Mouse (Mus musculus): ENCODE data around the gene Gm11020.
"Not testable (repeated sequence)": the region's sequence is repeated elsewhere in the genome, so short reads cannot be mapped to it uniquely, and the experiment has no call there.

DNA sequence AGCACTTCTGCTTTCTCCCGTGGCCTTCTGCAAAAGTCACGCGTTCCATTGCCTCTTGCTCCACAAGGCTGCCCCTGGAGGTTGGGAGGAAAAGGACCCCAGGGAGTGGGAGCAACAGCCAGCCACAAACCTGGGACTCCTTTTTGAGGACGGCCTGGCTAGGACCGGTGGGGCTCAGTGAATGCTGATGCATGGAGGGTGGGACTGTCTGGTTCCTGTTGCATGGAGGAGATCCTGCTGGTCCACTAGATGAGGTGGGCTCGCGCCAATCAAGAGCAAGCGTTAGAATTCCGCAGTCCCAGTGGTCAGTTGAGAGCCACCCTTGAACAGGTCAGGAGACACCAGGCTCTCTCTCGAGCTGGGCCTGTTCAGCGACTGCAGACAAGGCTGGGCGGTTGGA is 563 bp downstream of the Gm11020 start, which contains the start of gene Cmtm2b:
- TF ChIP-seq CTCF, EP300 (IDR thresholded peaks at IDR 0.05; ENCODE audit: low read depth): not testable (repeated sequence)
